Comparison of ENCODE assay signal across 24 mouse cellular contexts in genomic region chr8:54491934-54492333, GRCm38 (mm10). TPM values are rescaled to one million over a fixed set of nuclear protein-coding genes. Genes with fewer than 3 reads are reported as not detected.
DNase-seq lines count a peak whose midpoint lies in the region; ATAC-seq lines count a peak whose summit lies in the region.
"Had no signal": no experiment of that assay in that cellular context is flagged by ENCODE, and none has a peak within 500 bp of the region (broad histone marks: within the 10 kb centered on the region; RNA-seq: fewer than 3 reads in every experiment).

No protein-coding gene starts in this region.

- no peaks in the 10 kb centered on the region for H3K36me3 ChIP-seq in forebrain, embryonic 14.5 days (ENCODE audit: control insufficient read depth, insufficient read depth, low read length)
- no peaks in the 10 kb centered on the region for H3K36me3 ChIP-seq in forebrain, embryonic 10.5 days (replicated peaks)
- no peaks in the 10 kb centered on the region for H3K36me3 ChIP-seq in hindbrain, embryonic 16.5 days (ENCODE audit: control insufficient read depth, insufficient read depth, low read length)
- H3K36me3 ChIP-seq in hindbrain, embryonic 10.5 days = no peaks in the 10 kb centered on the region
- no peaks in the 10 kb centered on the region for H3K36me3 ChIP-seq in midbrain, embryonic 13.5 days
- no peaks in the 10 kb centered on the region for H3K36me3 ChIP-seq in midbrain, embryonic 10.5 days
- H3K36me3 ChIP-seq: lung, embryonic 15.5 days; midbrain, embryonic 12.5 days; stomach, embryonic 15.5 days had no signal

- no peak overlapping the region for H3K4me2 ChIP-seq in forebrain, embryonic 14.5 days (ENCODE audit: low read length)
- no peak overlapping the region for H3K4me2 ChIP-seq in hindbrain, embryonic 16.5 days (ENCODE audit: low read length)
- H3K4me2 ChIP-seq in midbrain, embryonic 13.5 days (replicated peaks) = no peak overlapping the region
- H3K4me2 ChIP-seq: lung, embryonic 15.5 days; midbrain, embryonic 12.5 days; stomach, embryonic 15.5 days had no signal

- H3K9me3 ChIP-seq in forebrain, embryonic 14.5 days (replicated peaks; ENCODE audit: control insufficient read depth, low read length) = no peaks in the 10 kb centered on the region
- H3K9me3 ChIP-seq in forebrain, embryonic 10.5 days = no peaks in the 10 kb centered on the region
- no peaks in the 10 kb centered on the region for H3K9me3 ChIP-seq in hindbrain, embryonic 16.5 days (ENCODE audit: control insufficient read depth, low read length)
- H3K9me3 ChIP-seq in hindbrain, embryonic 10.5 days = no peaks in the 10 kb centered on the region
- no peaks in the 10 kb centered on the region for H3K9me3 ChIP-seq in midbrain, embryonic 13.5 days
- no peaks in the 10 kb centered on the region for H3K9me3 ChIP-seq in midbrain, embryonic 10.5 days (replicated peaks)
- H3K9me3 ChIP-seq: lung, embryonic 15.5 days; midbrain, embryonic 12.5 days; stomach, embryonic 15.5 days had no signal

- no peaks in the 10 kb centered on the region for H3K4me1 ChIP-seq in forebrain, embryonic 14.5 days (ENCODE audit: control insufficient read depth, insufficient read depth, low read length)
- no peaks in the 10 kb centered on the region; the same call in 1 of the 2 replicates for H3K4me1 ChIP-seq in forebrain, embryonic 10.5 days
- H3K4me1 ChIP-seq in hindbrain, embryonic 16.5 days (ENCODE audit: control insufficient read depth, insufficient read depth, low read depth, low read length) = no peaks in the 10 kb centered on the region
- H3K4me1 ChIP-seq in hindbrain, embryonic 10.5 days (replicated peaks) = no peaks in the 10 kb centered on the region
- H3K4me1 ChIP-seq in midbrain, embryonic 13.5 days (replicated peaks) = no peaks in the 10 kb centered on the region
- H3K4me1 ChIP-seq in midbrain, embryonic 10.5 days = no peaks in the 10 kb centered on the region
- H3K4me1 ChIP-seq: lung, embryonic 15.5 days; midbrain, embryonic 12.5 days; stomach, embryonic 15.5 days had no signal

- H3K9ac ChIP-seq in forebrain, embryonic 14.5 days (ENCODE audit: low read length) = no peak overlapping the region
- no peak overlapping the region for H3K9ac ChIP-seq in hindbrain, embryonic 16.5 days (ENCODE audit: low read depth, low read length)
- H3K9ac ChIP-seq in midbrain, embryonic 13.5 days (replicated peaks) = no peak overlapping the region
- H3K9ac ChIP-seq: liver, embryonic 14.5 days; lung, embryonic 15.5 days; midbrain, embryonic 12.5 days; stomach, embryonic 15.5 days had no signal

- H3K27me3 ChIP-seq in forebrain, embryonic 14.5 days (replicated peaks; ENCODE audit: control insufficient read depth, insufficient read depth, low read length) = no peaks in the 10 kb centered on the region
- H3K27me3 ChIP-seq in forebrain, embryonic 10.5 days (ENCODE audit: poor library complexity, severe bottlenecking) = peaks cover 19% of the 10 kb centered on the region
- no peaks in the 10 kb centered on the region for H3K27me3 ChIP-seq in hindbrain, embryonic 16.5 days (replicated peaks; ENCODE audit: control insufficient read depth, insufficient read depth, low read length)
- no peaks in the 10 kb centered on the region for H3K27me3 ChIP-seq in hindbrain, embryonic 10.5 days (ENCODE audit: insufficient read depth, poor library complexity, severe bottlenecking)
- peaks cover 3% of the 10 kb centered on the region; the same call in 1 of the 2 replicates for H3K27me3 ChIP-seq in midbrain, embryonic 13.5 days
- peaks cover 12% of the 10 kb centered on the region for H3K27me3 ChIP-seq in midbrain, embryonic 10.5 days (ENCODE audit: low read depth, poor library complexity, severe bottlenecking)
- H3K27me3 ChIP-seq: lung, embryonic 15.5 days; stomach, embryonic 15.5 days had no signal

- ATAC-seq in forebrain, embryonic 14.5 days = 0 out of 2 replicates have a peak, but pooled peaks have one; percentile 11
- peak; percentile 55; the same call in 1 of the 2 replicates for ATAC-seq in hindbrain, embryonic 16.5 days
- ATAC-seq in midbrain, embryonic 13.5 days = peak; percentile 61; the same call in 1 of the 2 replicates

- 83% methylated on average over 4 of the region's 4 CpGs for WGBS in forebrain, embryonic 14.5 days
- WGBS in forebrain, embryonic 10.5 days = 79% methylated on average over 4 of the region's 4 CpGs
- WGBS in hindbrain, embryonic 16.5 days = 85% methylated on average over 4 of the region's 4 CpGs
- WGBS in hindbrain, embryonic 10.5 days = 84% methylated on average over 4 of the region's 4 CpGs
- WGBS in midbrain, embryonic 13.5 days = 84% methylated on average over 4 of the region's 4 CpGs
- WGBS in midbrain, embryonic 10.5 days = 88% methylated on average over 4 of the region's 4 CpGs

- H3K27ac ChIP-seq in forebrain, embryonic 14.5 days (ENCODE audit: low read depth, low read length) = no peak overlapping the region
- H3K27ac ChIP-seq in forebrain, embryonic 10.5 days = no peak overlapping the region
- H3K27ac ChIP-seq in hindbrain, embryonic 16.5 days (ENCODE audit: low read depth, low read length) = no peak overlapping the region
- no peak overlapping the region for H3K27ac ChIP-seq in hindbrain, embryonic 10.5 days
- no peak overlapping the region for H3K27ac ChIP-seq in midbrain, embryonic 13.5 days
- H3K27ac ChIP-seq in midbrain, embryonic 10.5 days (replicated peaks) = no peak overlapping the region
- H3K27ac ChIP-seq: hindbrain, postnatal 0 days; liver, embryonic 14.5 days; lung, embryonic 15.5 days; midbrain, embryonic 12.5 days; stomach, embryonic 15.5 days had no signal

- DNase-seq in forebrain, embryonic 14.5 days (ENCODE audit: low spot score) = no peak
- no peak for DNase-seq in forebrain, embryonic 10.5 days (ENCODE audit: extremely low spot score, low spot score)
- DNase-seq in hindbrain, embryonic 10.5 days (ENCODE audit: low spot score) = no peak
- no peak for DNase-seq in midbrain, embryonic 10.5 days (ENCODE audit: low spot score)
- peak; percentile 16 for DNase-seq in hindlimb bud, embryonic 11.5 days (ENCODE audit: extremely low spot score, low read depth, low spot score)
- DNase-seq: adrenal gland, postnatal 25 days; cerebellum, adult 11-12 months; cerebellum, adult 9-11 months; gastrocnemius, postnatal 14 days; heart, postnatal 14 days; kidney, adult 18-20 months; kidney, postnatal 10 days; layer of hippocampus, postnatal 36 days; liver; right cerebral cortex, postnatal 25 days had no signal

- no peak overlapping the region for H3K4me3 ChIP-seq in forebrain, embryonic 14.5 days (ENCODE audit: low read depth, low read length)
- no peak overlapping the region for H3K4me3 ChIP-seq in forebrain, embryonic 10.5 days
- no peak overlapping the region for H3K4me3 ChIP-seq in hindbrain, embryonic 16.5 days (ENCODE audit: low read length)
- no peak overlapping the region for H3K4me3 ChIP-seq in hindbrain, embryonic 10.5 days
- no peak overlapping the region for H3K4me3 ChIP-seq in midbrain, embryonic 13.5 days (replicated peaks)
- H3K4me3 ChIP-seq in midbrain, embryonic 10.5 days = no peak overlapping the region
- H3K4me3 ChIP-seq: erythroblast, embryonic 14.5 days; lung, embryonic 15.5 days; midbrain, embryonic 12.5 days; stomach, embryonic 15.5 days had no signal

RNA-seq across cellular contexts. Expression of gene Asb5, which starts 37.4 kb away (rescaled TPM):
- 4.0 and 5.2 TPM in 2 replicates for polyA plus RNA-seq in forebrain, embryonic 14.5 days (2014; fragmentation: Nextera tagmentation; extraction: Ambion mirVana)
- polyA plus RNA-seq in forebrain, embryonic 10.5 days (2016; fragmentation: Nextera tagmentation; extraction: Ambion mirVana) = 4.0 and 4.9 TPM in 2 replicates
- polyA plus RNA-seq in hindbrain, embryonic 16.5 days (2015; fragmentation: Nextera tagmentation; extraction: Ambion mirVana) = 6.0 and 6.2 TPM in 2 replicates
- 4.2 and 6.3 TPM in 2 replicates for polyA plus RNA-seq in hindbrain, embryonic 10.5 days (2016; fragmentation: Nextera tagmentation; extraction: Ambion mirVana)
- polyA plus RNA-seq in midbrain, embryonic 13.5 days (2015; fragmentation: Nextera tagmentation; extraction: Ambion mirVana) = 3.5 and 5.3 TPM in 2 replicates
- polyA plus RNA-seq in midbrain, embryonic 10.5 days (2016; fragmentation: Nextera tagmentation; extraction: Ambion mirVana) = 3.7 and 7.1 TPM in 2 replicates
- polyA plus RNA-seq: CD4-positive, CD25-positive, alpha-beta regulatory T cell, adult 4 months; erythroblast, embryonic 14.5 days had no signal

RNA-seq across cellular contexts. Expression of gene Spcs3, which starts 37.9 kb away (rescaled TPM):
- polyA plus RNA-seq in forebrain, embryonic 14.5 days (2014; fragmentation: Nextera tagmentation; extraction: Ambion mirVana) = 60.8 and 66.8 TPM in 2 replicates
- 91.4 and 99.6 TPM in 2 replicates for polyA plus RNA-seq in forebrain, embryonic 10.5 days (2016; fragmentation: Nextera tagmentation; extraction: Ambion mirVana)
- polyA plus RNA-seq in hindbrain, embryonic 16.5 days (2015; fragmentation: Nextera tagmentation; extraction: Ambion mirVana) = 48.5 and 49.4 TPM in 2 replicates
- polyA plus RNA-seq in hindbrain, embryonic 10.5 days (2016; fragmentation: Nextera tagmentation; extraction: Ambion mirVana) = 61.9 and 85.7 TPM in 2 replicates
- polyA plus RNA-seq in midbrain, embryonic 13.5 days (2015; fragmentation: Nextera tagmentation; extraction: Ambion mirVana) = 58.4 and 61.9 TPM in 2 replicates
- 90.3 and 95.5 TPM in 2 replicates for polyA plus RNA-seq in midbrain, embryonic 10.5 days (2016; fragmentation: Nextera tagmentation; extraction: Ambion mirVana)

Comparison
In these comparisons a context has a peak if more than half of its experiments do, and no peak if none do; other contexts are left out.
1. ATAC-seq: peak in every context shown above with its lines; median percentile 61 in midbrain, embryonic 13.5 days; 55 in hindbrain, embryonic 16.5 days; 11 in forebrain, embryonic 14.5 days.